Mouse (Mus musculus) testis, adult 2 months (tissue): ENCODE data around the gene Cdon.

Source experiments
- CTCF ChIP-seq: fragments of 200-500 bp; IDR thresholded peaks from 2 replicates; pipeline ENCODE4 v1.5.1; 2012; ENCODE audit warnings: low read depth, mild to moderate bottlenecking, inconsistent platforms, low read length, moderate library complexity; ENCODE audit not compliant: control insufficient read depth, insufficient read depth, insufficient replicate concordance
- POLR2A ChIP-seq: fragments of 200-500 bp; IDR thresholded peaks from 2 replicates; pipeline ENCODE4 v1.6.1; 2012; ENCODE audit warnings: low read depth, mild to moderate bottlenecking, inconsistent platforms, low read length, moderate library complexity; ENCODE audit not compliant: control insufficient read depth

- TF ChIP-seq CTCF (no peak), POLR2A (no peak)
Measured at GRCm38 (mm10) chr9:35516711-35517110, 95.8 kb downstream of the Cdon start.
